Mouse (Mus musculus): ENCODE data around the gene Pald1.

DNA sequence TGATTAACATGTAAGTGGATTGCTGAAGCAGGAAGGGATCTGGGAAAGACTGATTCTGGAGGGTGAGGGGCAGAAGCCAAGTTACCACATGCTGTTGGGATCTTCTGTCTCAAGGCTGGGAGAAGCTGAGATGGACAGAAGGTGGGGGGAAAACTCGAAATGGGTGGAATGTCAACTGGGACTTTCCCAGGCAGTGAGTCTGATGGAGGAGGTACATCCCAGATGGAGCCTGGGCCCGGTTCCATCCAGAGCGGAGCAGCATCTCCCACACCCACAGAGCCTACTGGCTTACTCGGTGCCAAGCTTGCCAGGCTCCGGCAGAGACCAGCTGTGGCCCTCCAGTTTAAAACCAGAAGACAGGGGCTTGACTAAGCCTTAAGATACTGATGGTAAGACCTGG is 52.3 kb downstream of the Pald1 start:
- TF ChIP-seq CTCF (conservative IDR thresholded peaks at IDR 0.05; ENCODE audit: insufficient read depth, insufficient read length, low read depth, low read length), result no peak
- TF ChIP-seq POLR2A (IDR thresholded peaks at IDR 0.05; ENCODE audit: low read depth, low read length), result no peak
